Mouse (Mus musculus) kidney, postnatal 0 days (tissue): Measurements from ENCODE around the gene Gm6904. TPM values are rescaled to one million over a fixed set of nuclear protein-coding genes. Genes with fewer than 3 reads are reported as not detected.

Experiments
- ATAC-seq: fragments of 200-750 bp; cut with Nextera tagmentation; replicated peaks from 2 replicates; pipeline ENCODE4 v1.8.0; 2017; ENCODE audit warnings: low read depth, moderate number of reproducible peaks, moderate TSS enrichment, moderate library complexity; ENCODE audit not compliant: low FRiP score
- DNase-seq: peaks from one replicate; pipeline ENCODE4 v3.0.0-alpha.2; 2016; ENCODE audit warnings: low spot score
- H3K27ac ChIP-seq: fragments of 300-500 bp; sonication (generic); 2 replicates; pipeline ENCODE4 v1.5.1; 2014; ENCODE audit warnings: mild to moderate bottlenecking
- H3K27me3 ChIP-seq: fragments of 300-500 bp; sonication (generic); 2 replicates; pipeline ENCODE4 v1.6.1; 2014; ENCODE audit warnings: low read length, mixed read lengths; ENCODE audit not compliant: insufficient read depth
- H3K36me3 ChIP-seq: fragments of 300-500 bp; sonication (generic); 2 replicates; pipeline ENCODE4 v1.6.1; 2014; ENCODE audit warnings: low read length, mixed read lengths; ENCODE audit not compliant: insufficient read depth
- H3K4me1 ChIP-seq: fragments of 300-500 bp; sonication (generic); replicated peaks from 2 replicates; pipeline ENCODE4 v1.6.1; 2014; ENCODE audit warnings: antibody characterized with exemption, low read length, mixed read lengths; ENCODE audit not compliant: insufficient read depth
- H3K4me2 ChIP-seq: fragments of 300-500 bp; sonication (generic); 2 replicates; pipeline ENCODE4 v1.6.1; 2014; ENCODE audit warnings: mild to moderate bottlenecking, low read length, moderate library complexity, mixed read lengths
- H3K4me3 ChIP-seq: fragments of 300-500 bp; sonication (generic); replicated peaks from 2 replicates; pipeline ENCODE4 v1.5.1; 2014; ENCODE audit warnings: low read depth, low read length
- H3K9ac ChIP-seq: fragments of 300-500 bp; sonication (generic); 2 replicates; pipeline ENCODE4 v1.6.1; 2014; ENCODE audit warnings: low read depth, low read length
- H3K9me3 ChIP-seq: fragments of 300-500 bp; sonication (generic); replicated peaks from 2 replicates; pipeline ENCODE4 v1.6.1; 2016; ENCODE audit warnings: low read length, inconsistent platforms, mixed read lengths
- CTCF ChIP-seq: IDR thresholded peaks from 2 replicates; pipeline ENCODE4 v1.5.1; 2016; ENCODE audit warnings: antibody characterized with exemption, low read depth, mild to moderate bottlenecking, moderate library complexity
- WGBS: fragments of 180-500 bp; shearing (Covaris S2); extraction: QIAGEN DNeasy Blood & Tissue Kit; methylation state at CpG from one replicate; pipeline ENCODE4 v1.1.7; 2014; 5-methylcytosine and 5-hydroxymethylcytosine counted together
- polyA plus RNA-seq: library from polyadenylated mRNA; unstranded; fragments of >200 nt; fragmentation: Nextera tagmentation; extraction: Ambion mirVana; gene quantifications from 2 replicates; pipeline ENCODE4 v1.2.1, GENCODE M21; 2015

Gene Gm6904
- polyA plus RNA-seq, 1 experiment from 2014 or later, result not detected

GRCm38 (mm10) chr14:59205976-59206583, 53.9 kb downstream of the Gm6904 start:
- DNase-seq (no peak), ATAC-seq (no peak)
- Histone ChIP-seq H3K4me1 (no peaks in the 10 kb centered on the region), H3K4me3 (no peak overlapping the region), H3K27ac (no peak overlapping the region), H3K4me2 (no peak overlapping the region), H3K9ac (no peak overlapping the region), H3K36me3 (peaks cover 6% of the 10 kb centered on the region; the same call in 1 of the 2 replicates), H3K27me3 (no peaks in the 10 kb centered on the region), H3K9me3 (no peaks in the 10 kb centered on the region)
- TF ChIP-seq CTCF, result no peak
- WGBS, result 74% methylated on average over 10 of the region's 10 CpGs

DNA sequence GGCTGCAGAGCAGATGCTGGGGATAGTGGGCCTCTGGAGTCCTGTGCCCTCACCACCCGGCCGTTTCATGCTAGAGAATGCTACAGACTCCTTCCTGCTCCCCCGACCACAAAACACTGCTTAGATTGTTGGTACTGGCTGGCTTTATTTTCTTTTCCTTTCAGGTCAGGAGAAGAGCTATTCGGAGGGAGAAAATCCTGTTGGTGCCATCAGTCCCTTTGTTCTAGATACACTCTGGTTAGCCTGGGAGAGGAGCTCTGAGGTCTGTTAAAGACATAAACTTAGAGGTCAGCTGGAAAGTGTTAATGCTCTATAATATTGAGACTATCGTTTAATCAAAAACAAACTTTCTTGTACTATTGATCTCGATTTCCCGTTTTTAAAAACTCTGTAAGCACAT, 54.6 kb downstream of the Gm6904 start:
- Histone ChIP-seq H3K4me1 (no peaks in the 10 kb centered on the region), H3K9ac (no peak overlapping the region), H3K9me3 (no peaks in the 10 kb centered on the region), H3K4me2 (no peak overlapping the region), H3K27ac (no peak overlapping the region), H3K4me3 (no peak overlapping the region), H3K36me3 (peaks cover 6% of the 10 kb centered on the region; the same call in 1 of the 2 replicates), H3K27me3 (no peaks in the 10 kb centered on the region)
- no peak for ATAC-seq
- 41% methylated on average over 7 of the region's 7 CpGs for WGBS
- TF ChIP-seq CTCF, result no peak
- DNase-seq, result no peak

- H3K27me3 ChIP-seq, result no peaks in the 10 kb centered on the region
- peak overlapping the region; percentile 96 for H3K27ac ChIP-seq
- no peak; the same call in 1 of the 2 replicates for ATAC-seq
- H3K4me1 ChIP-seq, result no peaks in the 10 kb centered on the region
- WGBS, result under 1% methylated on average over 21 of the region's 21 CpGs
- H3K4me2 ChIP-seq, result peak overlapping the region; percentile 71
- H3K36me3 ChIP-seq, result no peaks in the 10 kb centered on the region
- H3K4me3 ChIP-seq, result peak overlapping the region; percentile 96
- H3K9ac ChIP-seq, result peak overlapping the region; percentile 97
- no peak for TF ChIP-seq CTCF
- peak; percentile 46 for DNase-seq
- no peaks in the 10 kb centered on the region for H3K9me3 ChIP-seq
These were observed 58.3 kb downstream of the Gm6904 start for GRCm38 (mm10) chr14:59201604-59202215.

GRCm38 (mm10) chr14:59200711-59201603, 59.1 kb downstream of the Gm6904 start, which contains the start of gene Rcbtb1:
TSS of gene Rcbtb1 (plus strand) at chr14:59201209.
- Histone ChIP-seq H3K27me3 (no peaks in the 10 kb centered on the region), H3K36me3 (no peaks in the 10 kb centered on the region), H3K9ac (peak within 1 kb of the TSS; percentile 97), H3K9me3 (no peaks in the 10 kb centered on the region), H3K4me2 (peak within 1 kb of the TSS; percentile 71), H3K4me3 (peak within 1 kb of the TSS; percentile 96), H3K27ac (peak within 1 kb of the TSS; percentile 96), H3K4me1 (no peaks in the 10 kb centered on the region)
- peak; percentile 61 for TF ChIP-seq CTCF
- ATAC-seq (peak; percentile 96), DNase-seq (peak; percentile 93)
- WGBS, result under 1% methylated on average over 82 of the region's 96 CpGs

Other genes with a start within 250 kb of the Gm6904 start
- not detected in 2 replicates for gene 1700129C05Rik, start 117.3 kb downstream of the Gm6904 start, polyA plus RNA-seq
- not detected in 2 replicates for gene Gm5142, start 81.5 kb downstream of the Gm6904 start, polyA plus RNA-seq
- 28.3 and 34.6 TPM in 2 replicates for gene Rcbtb1, start 59.0 kb downstream of the Gm6904 start, polyA plus RNA-seq
- gene Phf11a, start 37.3 kb upstream of the Gm6904 start, polyA plus RNA-seq, result 0.14 and 0.21 TPM in 2 replicates
- 1.6 and 1.7 TPM in 2 replicates for gene Phf11b, start 81.1 kb upstream of the Gm6904 start, polyA plus RNA-seq
- gene Phf11d, start 105.3 kb upstream of the Gm6904 start, polyA plus RNA-seq, result 2.8 and 3.1 TPM in 2 replicates
- gene Phf11c, start 135.2 kb upstream of the Gm6904 start, polyA plus RNA-seq, result 0.33 and 0.41 TPM in 2 replicates
- 7.9 and 8.4 TPM in 2 replicates for gene Setdb2, start 180.7 kb upstream of the Gm6904 start, polyA plus RNA-seq
- 57.2 and 60.7 TPM in 2 replicates for gene Cab39l, start 180.8 kb upstream of the Gm6904 start, polyA plus RNA-seq